Mouse (Mus musculus): ENCODE results near the gene Ndufa10. TPM values are rescaled to one million over a fixed set of nuclear protein-coding genes. Genes with fewer than 3 reads are reported as not detected.
"Not testable (repeated sequence)": the region's sequence is repeated elsewhere in the genome, so short reads cannot be mapped to it uniquely, and the experiment has no call there.

Ndufa10 gene
- 291 and 311 TPM in 2 replicates for polyA plus RNA-seq (2014; fragmentation: Nextera tagmentation; extraction: Ambion mirVana)

DNA sequence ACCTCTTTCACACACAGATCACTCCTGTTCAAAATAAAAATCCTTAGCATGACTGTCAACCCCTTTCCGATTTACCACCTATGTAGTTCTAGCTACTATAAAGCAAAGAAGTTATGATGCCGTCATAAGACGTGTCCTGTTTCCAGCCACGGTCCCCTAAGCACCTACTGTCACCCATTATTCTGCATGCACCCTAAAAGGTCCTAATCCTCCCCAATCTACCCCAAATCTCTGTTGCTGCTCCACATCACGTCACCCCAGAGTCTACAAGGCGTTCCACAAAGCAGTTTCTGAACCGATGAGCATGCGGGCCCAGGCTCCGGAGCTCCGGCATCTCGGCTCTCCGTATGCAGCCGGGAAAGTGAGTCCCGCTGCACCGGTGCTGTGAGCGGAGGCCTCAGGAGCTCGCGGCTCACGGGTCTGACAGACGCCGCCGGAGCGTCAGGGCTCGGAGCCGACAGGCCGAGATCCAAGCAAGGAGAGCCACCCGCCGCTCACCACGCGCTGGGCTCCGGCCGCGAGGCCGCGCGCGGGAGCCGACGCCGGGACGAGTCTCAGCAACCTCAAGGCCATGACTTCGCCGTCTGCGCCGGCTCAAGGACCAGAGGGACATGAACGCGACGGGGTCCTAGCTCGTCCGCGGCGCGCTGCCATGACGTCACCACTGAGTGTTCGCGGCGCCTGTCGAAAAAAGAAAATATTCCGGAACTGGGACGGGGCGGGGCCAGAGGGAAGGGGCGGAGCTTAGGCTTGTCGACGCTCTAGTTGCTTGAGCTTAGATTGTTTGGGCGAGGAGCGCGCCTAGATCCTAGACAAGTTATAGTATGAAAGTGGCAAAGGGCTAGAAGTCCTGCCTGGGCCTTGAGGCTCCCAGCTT lies at the start of gene Ndufa10:
Gene Ndufa10 (minus strand): TSS at position 696 of the 877 bp plus-strand sequence.
- H3K4me3 ChIP-seq (replicated peaks; ENCODE audit: low read length): peak within 1 kb of the TSS; percentile 97
- peak within 1 kb of the TSS; percentile 76 for H3K4me2 ChIP-seq (replicated peaks)
- 1% methylated on average over 67 of the region's 67 CpGs for WGBS
- peaks cover 11% of the 10 kb centered on the region for H3K4me1 ChIP-seq (replicated peaks; ENCODE audit: control insufficient read depth, insufficient read depth, low read length)
- DNase-seq (ENCODE audit: low spot score): peak; percentile 98
- peak; percentile 93 for ATAC-seq (ENCODE audit: low FRiP score)
- H3K9ac ChIP-seq: peak within 1 kb of the TSS; percentile 96
- no peaks in the 10 kb centered on the region for H3K27me3 ChIP-seq (ENCODE audit: control insufficient read depth, insufficient read depth, low read length)
- H3K36me3 ChIP-seq (replicated peaks; ENCODE audit: control insufficient read depth, insufficient read depth): peaks cover 25% of the 10 kb centered on the region
- H3K27ac ChIP-seq: peak within 1 kb of the TSS; percentile 72
- H3K9me3 ChIP-seq (ENCODE audit: control insufficient read depth, low read length): no peaks in the 10 kb centered on the region

DNA sequence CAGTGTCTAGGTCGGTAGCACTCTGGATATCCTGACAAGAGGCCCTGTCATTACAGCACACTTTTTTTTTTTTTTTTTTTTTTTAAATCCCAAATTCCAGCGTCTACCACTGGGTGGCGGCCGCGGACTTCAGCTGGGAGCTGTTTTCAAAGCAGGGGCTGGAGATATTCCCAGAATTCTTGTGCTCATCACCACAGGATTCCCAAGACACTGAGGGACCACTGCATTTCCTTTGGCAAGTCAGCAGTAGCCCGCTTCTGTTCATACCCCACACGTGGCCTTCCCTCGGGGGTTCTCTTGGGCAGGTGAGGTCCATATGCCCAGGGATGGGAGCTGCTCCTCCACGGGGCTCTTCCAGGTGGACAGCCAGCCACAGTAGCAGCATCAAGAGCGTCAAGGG lies 47.7 kb upstream of the Ndufa10 start:
- H3K36me3 ChIP-seq (replicated peaks; ENCODE audit: control insufficient read depth, insufficient read depth): no peaks in the 10 kb centered on the region
- H3K27me3 ChIP-seq (ENCODE audit: control insufficient read depth, insufficient read depth, low read length): no peaks in the 10 kb centered on the region
- no peak overlapping the region for H3K27ac ChIP-seq
- H3K4me3 ChIP-seq (replicated peaks; ENCODE audit: low read length): no peak overlapping the region
- DNase-seq (ENCODE audit: low spot score): peak; percentile 80
- ATAC-seq (ENCODE audit: low FRiP score): peak; percentile 40; the same call in 1 of the 2 replicates
- H3K4me1 ChIP-seq (replicated peaks; ENCODE audit: control insufficient read depth, insufficient read depth, low read length): no peaks in the 10 kb centered on the region
- H3K9me3 ChIP-seq (ENCODE audit: control insufficient read depth, low read length): no peaks in the 10 kb centered on the region
- peak overlapping the region; percentile 32 for H3K4me2 ChIP-seq (replicated peaks)
- H3K9ac ChIP-seq: no peak overlapping the region
- 16% methylated on average over 10 of the region's 10 CpGs for WGBS

DNA sequence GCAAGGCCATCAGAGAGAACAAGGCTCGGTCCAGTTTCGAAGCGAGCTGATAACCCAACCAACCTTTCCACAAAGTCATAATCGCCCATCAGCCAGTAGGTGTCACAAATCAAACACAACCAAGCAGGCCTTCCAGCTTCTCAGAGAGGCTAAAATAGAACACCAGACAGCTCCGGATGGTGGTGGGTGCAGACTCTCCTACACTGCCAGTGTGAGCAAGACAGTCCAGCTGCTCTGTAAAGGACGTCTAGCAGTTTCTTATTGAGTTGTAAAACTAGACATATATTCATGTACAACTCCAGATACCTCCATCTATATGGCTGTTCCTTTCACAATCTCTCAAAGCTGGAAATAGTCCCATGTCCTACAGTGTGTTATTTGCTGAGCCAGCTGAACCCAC lies 45.4 kb upstream of the Ndufa10 start:
- no peaks in the 10 kb centered on the region for H3K36me3 ChIP-seq (replicated peaks; ENCODE audit: control insufficient read depth, insufficient read depth)
- no peak overlapping the region for H3K9ac ChIP-seq
- no peaks in the 10 kb centered on the region for H3K4me1 ChIP-seq (replicated peaks; ENCODE audit: control insufficient read depth, insufficient read depth, low read length)
- WGBS: 91% methylated on average over 6 of the region's 6 CpGs
- no peaks in the 10 kb centered on the region for H3K27me3 ChIP-seq (ENCODE audit: control insufficient read depth, insufficient read depth, low read length)
- no peak overlapping the region for H3K4me3 ChIP-seq (replicated peaks; ENCODE audit: low read length)
- H3K27ac ChIP-seq: no peak overlapping the region
- H3K9me3 ChIP-seq (ENCODE audit: control insufficient read depth, low read length): no peaks in the 10 kb centered on the region
- H3K4me2 ChIP-seq (replicated peaks): no peak overlapping the region
- DNase-seq (ENCODE audit: low spot score) (no peak), ATAC-seq (ENCODE audit: low FRiP score) (no peak)

DNA sequence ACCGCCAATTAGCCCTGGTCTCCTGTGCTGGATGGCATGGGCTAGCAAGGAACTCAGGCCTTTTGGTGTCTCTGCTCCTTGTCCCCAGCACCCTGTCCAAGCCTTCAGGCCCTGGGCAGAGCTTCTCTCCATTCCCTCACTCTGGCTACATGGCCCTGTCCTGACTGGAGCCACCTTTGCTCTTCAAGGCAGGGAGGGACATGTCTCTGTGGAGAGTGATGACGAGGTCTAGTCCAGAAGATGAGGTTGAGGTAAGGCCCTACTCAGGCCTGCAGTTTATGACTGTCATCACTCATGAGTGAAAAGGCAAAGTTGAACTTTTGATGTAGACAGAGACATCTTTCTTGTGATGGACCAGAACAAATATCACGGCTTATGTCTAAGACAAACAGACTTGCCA lies 44.9 kb upstream of the Ndufa10 start, which contains the start of gene Olfr1414:
Gene Olfr1414 (minus strand): TSS at position 101 of the 400 bp plus-strand sequence.
- Histone ChIP-seq H3K27ac (no peak within 1 kb of the TSS), H3K4me1 (replicated peaks; ENCODE audit: control insufficient read depth, insufficient read depth, low read length) (no peaks in the 10 kb centered on the region), H3K4me2 (replicated peaks) (no peak within 1 kb of the TSS), H3K36me3 (replicated peaks; ENCODE audit: control insufficient read depth, insufficient read depth) (no peaks in the 10 kb centered on the region), H3K9me3 (ENCODE audit: control insufficient read depth, low read length) (no peaks in the 10 kb centered on the region), H3K4me3 (replicated peaks; ENCODE audit: low read length) (no peak within 1 kb of the TSS), H3K9ac (no peak within 1 kb of the TSS), H3K27me3 (ENCODE audit: control insufficient read depth, insufficient read depth, low read length) (no peaks in the 10 kb centered on the region)
- ATAC-seq (ENCODE audit: low FRiP score) (no peak), DNase-seq (ENCODE audit: low spot score) (no peak)
- WGBS: 85% methylated on average over 3 of the region's 3 CpGs

DNA sequence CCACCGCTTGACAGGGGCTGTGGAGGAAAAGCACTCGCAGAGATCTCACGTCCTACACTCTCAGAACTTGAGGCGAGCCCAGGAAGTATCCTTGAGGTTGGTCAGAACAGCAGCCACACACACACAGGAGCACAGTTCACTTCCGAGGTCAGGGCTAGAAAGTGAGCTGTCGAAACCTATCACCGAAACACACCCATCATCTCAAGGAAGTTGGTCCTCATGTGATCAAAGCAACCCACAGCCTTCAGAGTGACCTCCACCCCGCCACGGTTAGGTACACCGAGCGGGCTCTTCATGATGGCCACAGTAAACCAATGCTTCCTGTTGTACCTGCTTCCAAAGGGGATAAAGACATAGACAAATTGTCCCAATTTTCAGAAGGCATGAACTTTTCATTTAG lies 41.7 kb upstream of the Ndufa10 start:
- ATAC-seq (ENCODE audit: low FRiP score) (no peak), DNase-seq (ENCODE audit: low spot score) (no peak)
- Histone ChIP-seq H3K4me2 (replicated peaks) (no peak overlapping the region), H3K36me3 (replicated peaks; ENCODE audit: control insufficient read depth, insufficient read depth) (no peaks in the 10 kb centered on the region), H3K9me3 (ENCODE audit: control insufficient read depth, low read length) (no peaks in the 10 kb centered on the region), H3K9ac (no peak overlapping the region), H3K4me1 (replicated peaks; ENCODE audit: control insufficient read depth, insufficient read depth, low read length) (no peaks in the 10 kb centered on the region), H3K27me3 (ENCODE audit: control insufficient read depth, insufficient read depth, low read length) (no peaks in the 10 kb centered on the region), H3K27ac (no peak overlapping the region), H3K4me3 (replicated peaks; ENCODE audit: low read length) (no peak overlapping the region)
- WGBS: 85% methylated on average over 11 of the region's 11 CpGs

DNA sequence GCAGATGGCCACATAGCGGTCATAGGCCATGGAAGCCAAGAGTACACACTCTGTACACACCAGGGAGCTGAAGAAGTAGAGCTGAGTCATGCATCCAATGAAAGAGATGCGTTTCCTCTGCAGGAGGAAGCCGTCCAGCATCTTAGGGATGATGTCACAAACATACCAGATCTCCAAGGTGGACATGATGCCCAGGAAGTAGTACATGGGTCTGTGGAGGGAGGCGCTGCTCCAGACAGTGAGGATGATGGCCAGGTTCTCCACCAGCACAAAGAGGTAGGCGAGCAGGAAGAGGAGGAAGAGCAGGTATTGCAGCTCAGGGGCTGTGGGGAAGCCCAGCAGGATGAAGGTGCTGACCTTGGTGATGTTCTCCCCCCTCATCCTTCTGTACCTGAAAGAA lies 38.0 kb upstream of the Ndufa10 start:
- not testable (repeated sequence) for ATAC-seq (ENCODE audit: low FRiP score); H3K9me3 ChIP-seq (ENCODE audit: control insufficient read depth, low read length); H3K36me3 ChIP-seq (replicated peaks; ENCODE audit: control insufficient read depth, insufficient read depth); H3K27me3 ChIP-seq (ENCODE audit: control insufficient read depth, insufficient read depth, low read length); DNase-seq (ENCODE audit: low spot score); H3K27ac ChIP-seq; H3K4me3 ChIP-seq (replicated peaks; ENCODE audit: low read length); H3K9ac ChIP-seq; H3K4me1 ChIP-seq (replicated peaks; ENCODE audit: control insufficient read depth, insufficient read depth, low read length); H3K4me2 ChIP-seq (replicated peaks)
- WGBS: 89% methylated on average over 4 of the region's 5 CpGs

DNA sequence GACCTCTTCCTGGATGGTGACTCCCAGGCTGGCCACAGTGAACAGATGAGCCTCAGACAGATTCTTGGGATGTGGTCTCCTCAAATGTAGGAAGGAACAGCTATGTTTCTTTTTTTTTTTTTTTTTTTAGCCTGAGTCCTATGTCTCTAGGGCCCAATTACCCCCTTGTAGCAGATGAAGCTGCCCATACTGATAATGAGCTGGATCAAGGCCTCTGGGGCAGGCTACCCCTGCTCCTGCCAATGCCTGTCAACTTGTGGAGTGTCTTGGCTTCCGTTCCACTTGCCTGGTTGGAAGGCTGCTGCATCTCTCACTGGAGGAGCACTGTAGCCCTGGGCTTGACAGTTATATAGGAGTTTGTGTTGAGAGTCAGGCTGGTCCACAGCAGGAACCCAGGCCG lies 22.3 kb upstream of the Ndufa10 start, which contains the start of gene Olfr1415:
Gene Olfr1415 (minus strand): TSS at position 101 of the 400 bp plus-strand sequence.
- ATAC-seq (ENCODE audit: low FRiP score) (no peak), DNase-seq (ENCODE audit: low spot score) (no peak)
- no peak within 1 kb of the TSS for H3K9ac ChIP-seq
- H3K9me3 ChIP-seq (ENCODE audit: control insufficient read depth, low read length): no peaks in the 10 kb centered on the region
- H3K4me3 ChIP-seq (replicated peaks; ENCODE audit: low read length): no peak within 1 kb of the TSS
- H3K4me1 ChIP-seq (replicated peaks; ENCODE audit: control insufficient read depth, insufficient read depth, low read length): no peaks in the 10 kb centered on the region
- no peak within 1 kb of the TSS for H3K27ac ChIP-seq
- H3K27me3 ChIP-seq (ENCODE audit: control insufficient read depth, insufficient read depth, low read length): no peaks in the 10 kb centered on the region
- H3K4me2 ChIP-seq (replicated peaks): no peak within 1 kb of the TSS
- WGBS: 89% methylated on average over 2 of the region's 2 CpGs
- no peaks in the 10 kb centered on the region for H3K36me3 ChIP-seq (replicated peaks; ENCODE audit: control insufficient read depth, insufficient read depth)

DNA sequence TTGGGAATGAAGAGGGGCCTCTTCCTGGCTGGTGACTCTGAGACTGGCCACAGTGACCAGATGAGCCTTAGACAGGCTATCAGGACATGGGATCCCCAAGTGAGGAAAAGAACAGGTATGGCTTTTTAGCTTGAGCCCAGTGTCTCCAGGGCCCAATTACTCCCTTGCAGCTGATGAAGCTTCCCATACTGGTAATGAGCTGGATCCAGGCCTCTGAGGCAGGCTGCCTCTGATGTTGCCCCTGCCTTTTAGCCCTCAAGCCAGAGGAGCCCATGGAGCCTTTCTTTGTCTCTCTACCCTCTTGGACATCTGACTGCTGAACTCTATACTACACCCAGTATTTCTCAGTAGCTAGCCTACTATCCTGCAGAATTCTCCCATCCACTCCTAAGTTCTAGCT lies 11.4 kb upstream of the Ndufa10 start, which contains the start of gene Olfr1416:
Gene Olfr1416 (minus strand): TSS at position 101 of the 400 bp plus-strand sequence.
- DNase-seq (ENCODE audit: low spot score) (no peak), ATAC-seq (ENCODE audit: low FRiP score) (no peak)
- no peaks in the 10 kb centered on the region for H3K4me1 ChIP-seq (replicated peaks; ENCODE audit: control insufficient read depth, insufficient read depth, low read length)

DNA sequence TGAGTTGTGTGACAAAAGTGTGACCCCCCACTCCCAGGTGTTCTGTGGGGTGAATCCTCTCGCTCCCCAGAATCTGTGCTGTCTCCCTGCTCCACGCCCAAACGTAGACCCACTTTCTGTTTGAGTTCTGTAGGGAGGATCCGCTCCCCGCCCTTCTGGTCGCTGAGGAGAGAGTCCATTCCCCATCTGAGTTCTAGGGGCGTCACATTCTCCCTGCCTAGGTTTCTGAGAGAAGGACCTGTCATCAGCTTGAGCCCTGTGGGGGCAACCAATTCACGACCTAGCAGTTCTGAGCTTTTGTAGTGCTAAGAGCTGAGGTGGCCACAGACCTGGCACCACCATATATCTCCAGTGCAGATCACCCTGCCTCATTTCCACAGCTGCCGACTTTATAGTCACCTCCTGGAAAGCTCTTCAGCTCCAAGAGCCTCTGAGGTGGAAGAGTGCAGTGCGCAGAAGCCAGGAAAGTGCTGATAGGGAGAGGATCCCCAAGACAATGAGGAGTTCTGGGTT lies 462 bp upstream of the Ndufa10 start:
- peak overlapping the region; percentile 97 for H3K4me3 ChIP-seq (replicated peaks; ENCODE audit: low read length)
- H3K27me3 ChIP-seq (ENCODE audit: control insufficient read depth, insufficient read depth, low read length): no peaks in the 10 kb centered on the region
- peak overlapping the region; percentile 76 for H3K4me2 ChIP-seq (replicated peaks)
- H3K27ac ChIP-seq: peak overlapping the region; percentile 72
- H3K9me3 ChIP-seq (ENCODE audit: control insufficient read depth, low read length): no peaks in the 10 kb centered on the region
- peaks cover 18% of the 10 kb centered on the region for H3K36me3 ChIP-seq (replicated peaks; ENCODE audit: control insufficient read depth, insufficient read depth)
- 7% methylated on average over 10 of the region's 10 CpGs for WGBS
- H3K4me1 ChIP-seq (replicated peaks; ENCODE audit: control insufficient read depth, insufficient read depth, low read length): peaks cover 11% of the 10 kb centered on the region
- ATAC-seq (ENCODE audit: low FRiP score) (peak; percentile 70), DNase-seq (ENCODE audit: low spot score) (no peak)
- peak overlapping the region; percentile 96 for H3K9ac ChIP-seq

More for the DNA sequence above, 11.4 kb upstream of the Ndufa10 start, which contains the start of gene Olfr1416:
- Histone ChIP-seq H3K4me2 (replicated peaks) (no peak within 1 kb of the TSS), H3K27me3 (ENCODE audit: control insufficient read depth, insufficient read depth, low read length) (no peaks in the 10 kb centered on the region), H3K27ac (no peak within 1 kb of the TSS), H3K4me3 (replicated peaks; ENCODE audit: low read length) (no peak within 1 kb of the TSS), H3K36me3 (replicated peaks; ENCODE audit: control insufficient read depth, insufficient read depth) (no peaks in the 10 kb centered on the region), H3K9me3 (ENCODE audit: control insufficient read depth, low read length) (no peaks in the 10 kb centered on the region), H3K9ac (no peak within 1 kb of the TSS)
